Mouse (Mus musculus): Measurements from ENCODE around the gene Vmn2r91.
"Not testable (repeated sequence)": the region's sequence is repeated elsewhere in the genome, so short reads cannot be mapped to it uniquely, and the experiment has no call there.

Vmn2r91 gene

DNA sequence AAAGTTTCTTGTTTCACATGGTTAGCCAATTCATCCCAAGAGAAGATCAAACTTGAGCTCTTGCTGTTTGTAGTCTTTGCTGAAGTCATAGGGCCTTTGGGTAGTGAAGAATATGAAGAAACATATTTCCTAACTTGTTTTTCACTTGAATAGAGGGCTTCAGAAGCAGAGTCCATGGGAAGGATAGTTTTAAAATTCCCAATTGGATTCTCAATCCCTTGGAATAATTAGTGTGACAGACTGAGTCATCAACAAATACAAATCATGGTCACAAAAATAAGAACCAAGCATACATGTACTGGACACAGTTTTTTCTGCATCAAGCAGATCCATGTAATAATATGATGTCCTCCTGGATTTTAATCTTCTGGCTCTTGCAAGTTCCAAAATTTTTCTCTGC, at the start of gene Vmn2r91:
Gene Vmn2r91, plus strand, starts transcription at position 301 of the 400 bp plus-strand sequence.
- DNase-seq (ENCODE audit: low spot score in 2 of 2) = not testable (repeated sequence)

DNA sequence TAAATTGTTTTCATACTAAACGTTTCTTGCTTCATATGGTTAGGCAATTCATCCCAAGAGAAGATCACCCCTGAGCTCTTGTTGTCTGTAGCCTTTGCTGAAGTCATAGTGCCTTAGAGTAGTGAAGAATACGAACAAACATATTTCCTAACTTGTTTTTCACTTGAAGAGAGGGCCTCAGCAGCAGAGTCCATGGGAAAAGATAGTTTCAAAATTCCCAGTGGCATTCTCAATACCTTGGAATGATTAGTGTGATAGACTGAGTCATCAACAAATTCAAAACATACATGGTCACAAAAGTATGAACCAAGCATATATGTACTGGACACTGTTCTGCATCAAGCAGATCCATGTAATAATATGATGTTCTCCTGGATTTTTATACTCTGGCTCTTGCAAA, 35.7 kb upstream of the Vmn2r91 start, which contains the start of gene Vmn2r124:
Gene Vmn2r124, plus strand, starts transcription at position 301 of the 400 bp plus-strand sequence.
- no peak for DNase-seq (ENCODE audit: low spot score in 2 of 2)

DNA sequence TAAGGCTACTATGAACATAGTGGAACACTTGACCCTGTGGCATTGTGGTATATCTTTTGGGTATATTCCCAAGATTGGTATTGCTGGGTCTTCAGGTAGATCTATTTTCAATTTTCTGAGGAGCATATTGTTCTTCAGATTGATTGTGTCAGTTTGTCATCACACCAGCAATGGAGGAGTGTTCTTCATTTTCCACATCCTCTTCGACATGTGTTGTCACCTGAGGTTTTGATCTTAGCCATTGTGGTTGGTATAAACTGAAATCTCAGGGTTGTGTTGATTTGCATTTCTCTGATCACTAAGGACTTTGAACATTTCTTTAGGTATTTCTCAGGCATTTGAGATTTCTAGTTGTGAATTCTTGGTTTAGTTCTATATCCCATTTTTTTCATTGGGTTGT, 10.8 kb downstream of the Vmn2r91 start:
- not testable (repeated sequence) for DNase-seq (ENCODE audit: low spot score in 2 of 2)

DNA sequence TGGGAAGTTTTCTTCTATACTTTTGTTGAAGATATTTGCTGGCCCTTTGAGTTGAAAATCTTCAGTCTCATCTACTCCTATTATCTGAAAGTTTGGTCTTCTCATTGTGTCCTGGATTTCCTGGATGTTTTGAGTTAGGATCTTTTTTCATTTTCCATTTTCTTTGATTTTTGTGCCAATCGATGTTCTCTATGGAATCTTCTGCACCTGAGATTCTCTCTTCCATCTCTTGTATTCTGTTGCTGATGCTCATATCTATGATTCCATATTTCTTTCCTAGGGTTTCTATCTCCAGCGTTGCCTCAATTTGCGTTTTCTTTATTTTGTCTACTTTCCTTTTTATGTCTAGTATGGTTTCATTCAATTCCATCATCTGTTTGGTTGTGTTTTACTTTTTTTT, 17.4 kb downstream of the Vmn2r91 start:
- DNase-seq (ENCODE audit: low spot score in 2 of 2) = not testable (repeated sequence)

DNA sequence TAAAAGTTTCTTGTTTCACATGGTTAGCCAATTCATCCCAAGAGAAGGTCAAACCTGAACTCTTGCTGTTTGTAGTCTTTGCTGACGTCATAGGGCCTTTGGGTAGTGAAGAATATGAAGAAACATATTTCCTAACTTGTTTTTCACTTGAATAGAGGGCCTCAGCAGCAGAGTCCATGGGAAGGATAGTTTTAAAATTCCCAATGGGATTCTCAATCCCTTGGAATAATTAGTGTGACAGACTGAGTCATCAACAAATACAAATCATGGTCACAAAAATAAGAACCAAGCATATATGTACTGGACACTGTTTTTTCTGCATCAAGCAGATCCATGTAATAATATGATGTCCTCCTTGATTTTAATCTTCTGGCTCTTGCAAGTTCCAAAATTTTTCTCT, 66.8 kb downstream of the Vmn2r91 start, which contains the start of gene Vmn2r92:
Gene Vmn2r92, plus strand, starts transcription at position 301 of the 400 bp plus-strand sequence.
- DNase-seq (ENCODE audit: low spot score in 2 of 2) = not testable (repeated sequence)

DNA sequence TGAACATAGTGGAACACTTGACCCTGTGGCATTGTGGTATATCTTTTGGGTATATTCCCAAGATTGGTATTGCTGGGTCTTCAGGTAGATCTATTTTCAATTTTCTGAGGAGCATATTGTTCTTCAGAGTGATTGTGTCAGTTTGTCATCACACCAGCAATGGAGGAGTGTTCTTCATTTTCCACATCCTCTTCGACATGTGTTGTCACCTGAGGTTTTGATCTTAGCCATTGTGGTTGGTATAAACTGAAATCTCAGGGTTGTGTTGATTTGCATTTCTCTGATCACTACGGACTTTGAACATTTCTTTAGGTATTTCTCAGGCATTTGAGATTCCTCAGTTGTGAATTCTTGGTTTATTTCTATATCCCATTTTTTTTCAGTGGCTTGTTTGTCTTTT, 76.4 kb downstream of the Vmn2r91 start:
- DNase-seq (ENCODE audit: low spot score in 2 of 2) = not testable (repeated sequence)
